Mouse (Mus musculus): ENCODE measurements around the gene Stoml1.

Gene Stoml1

GRCm38 (mm10) chr9:58303115-58303514 is 50.2 kb downstream of the Stoml1 start:
- DNase-seq (ENCODE audit: low read depth, low spot score), result no peak

DNA sequence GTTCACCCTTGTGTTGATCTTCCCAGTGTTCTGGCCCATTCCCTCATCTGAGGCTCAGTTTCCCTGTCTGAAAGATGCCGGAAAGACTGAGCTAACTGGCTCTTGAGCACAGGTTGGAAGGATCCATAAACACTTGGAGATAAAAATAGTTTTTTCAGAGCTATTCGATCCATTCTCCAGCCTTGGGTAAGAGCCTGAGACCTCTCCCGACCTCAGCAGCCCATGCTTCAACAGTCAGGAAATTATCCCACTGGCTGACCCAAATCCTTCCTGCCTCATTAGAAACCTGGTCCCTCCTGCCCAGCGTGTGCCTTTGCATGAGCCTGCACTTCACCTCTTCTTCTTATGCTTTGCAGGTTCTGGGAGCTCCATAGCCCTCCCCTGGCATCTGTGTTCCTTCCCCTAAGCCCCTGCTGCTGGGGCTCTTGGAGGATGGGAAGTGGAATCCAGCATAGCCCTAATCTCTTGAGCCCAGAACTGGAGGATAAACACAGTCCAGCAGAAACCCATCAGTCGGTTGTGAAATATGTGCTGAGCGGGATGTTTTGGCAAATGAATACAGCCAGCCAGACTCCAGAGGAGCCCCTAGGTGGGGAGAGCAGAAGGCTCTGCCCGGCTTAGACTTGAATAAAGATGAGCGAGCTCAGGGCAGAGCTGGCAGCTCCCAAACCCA is 50.8 kb downstream of the Stoml1 start:
- DNase-seq (ENCODE audit: low read depth, low spot score), result no peak

GRCm38 (mm10) chr9:58305686-58306085 is 52.7 kb downstream of the Stoml1 start:
- no peak for DNase-seq (ENCODE audit: low read depth, low spot score)

DNA sequence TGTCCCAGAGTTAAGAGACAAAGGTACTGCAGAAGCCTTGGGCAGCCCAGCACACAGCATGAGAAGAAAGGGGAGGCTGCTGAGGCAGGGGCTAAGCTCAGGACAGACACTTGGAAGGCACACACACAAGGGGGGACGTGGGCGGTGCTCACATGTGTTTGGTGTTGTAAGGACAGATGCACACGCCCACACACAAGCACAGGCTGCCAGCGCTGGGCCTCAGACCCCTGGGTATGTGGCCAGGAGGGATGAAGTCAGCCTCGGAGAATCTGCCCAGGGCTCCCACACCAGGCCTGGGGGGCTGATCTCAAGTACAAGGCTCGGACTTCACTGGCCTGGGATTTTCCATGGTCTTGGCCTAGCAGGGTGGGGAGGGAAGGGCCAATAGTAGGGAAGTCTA is 55.4 kb downstream of the Stoml1 start:
- DNase-seq (ENCODE audit: low read depth, low spot score), result no peak

- no peak for DNase-seq (ENCODE audit: low read depth, low spot score)
These were observed 57.2 kb downstream of the Stoml1 start for GRCm38 (mm10) chr9:58310043-58310660.

DNA sequence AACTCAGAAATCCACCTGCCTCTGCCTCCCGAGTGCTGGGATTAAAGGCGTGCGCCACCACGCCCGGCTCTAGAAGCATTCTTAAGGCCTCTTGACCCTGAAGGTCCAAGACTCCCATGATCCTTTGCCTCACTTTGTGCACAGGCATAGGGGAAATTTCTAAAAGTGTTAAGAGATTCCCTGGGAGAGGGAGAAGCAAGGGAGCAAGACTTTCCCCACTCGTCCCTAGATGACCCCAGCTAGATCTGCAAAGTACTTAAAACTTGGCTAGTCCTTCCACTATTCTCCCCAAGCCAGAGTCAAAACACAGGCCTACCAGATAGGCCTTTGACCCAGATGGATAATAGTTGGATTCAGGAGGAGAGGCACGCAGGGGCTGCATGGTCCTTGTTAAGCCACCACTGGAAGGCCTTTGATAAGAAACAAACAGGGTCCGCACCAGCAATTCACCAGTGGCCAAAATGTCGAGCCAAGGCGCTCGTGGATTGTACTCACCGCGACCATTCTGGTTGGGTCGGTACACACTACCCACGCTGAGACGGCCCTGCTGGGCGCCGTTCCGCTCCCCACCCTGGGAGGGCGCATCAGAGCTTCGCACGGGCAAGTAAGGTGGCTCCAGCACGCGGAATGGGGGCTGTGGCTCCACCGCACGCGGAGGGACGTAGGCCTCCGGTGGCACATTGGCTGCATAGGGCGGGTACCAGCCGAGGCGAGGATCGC is 58.4 kb downstream of the Stoml1 start:
- no peak for DNase-seq (ENCODE audit: low read depth, low spot score)

Data from retina, adult 2 months (tissue).